Mouse (Mus musculus) embryonic facial prominence, embryonic 15.5 days (tissue): Measurements from ENCODE around the gene Mlph. TPM values are rescaled to one million over a fixed set of nuclear protein-coding genes. Genes with fewer than 3 reads are reported as not detected.

Experiments used
- ATAC-seq: fragments of 200-750 bp; cut with Nextera tagmentation; 2 replicates; pipeline ENCODE4 v1.8.0; 2017; ENCODE audit warnings: low read depth, moderate TSS enrichment; ENCODE audit not compliant: insufficient number of reproducible peaks, low FRiP score, low TSS enrichment
- H3K27ac ChIP-seq: fragments of 300-500 bp; sonication (generic); replicated peaks from 2 replicates; pipeline ENCODE4 v1.5.1; 2015; ENCODE audit warnings: mild to moderate bottlenecking, inconsistent platforms
- H3K27me3 ChIP-seq: fragments of 300-500 bp; sonication (generic); 2 replicates; pipeline ENCODE4 v1.6.1; 2015; ENCODE audit warnings: inconsistent platforms
- H3K36me3 ChIP-seq: fragments of 300-500 bp; sonication (generic); 2 replicates; pipeline ENCODE4 v1.6.1; 2015; ENCODE audit warnings: mild to moderate bottlenecking, inconsistent platforms
- H3K4me1 ChIP-seq: fragments of 300-500 bp; sonication (generic); 2 replicates; pipeline ENCODE4 v1.6.1; 2015; ENCODE audit warnings: inconsistent platforms
- H3K4me2 ChIP-seq: fragments of 300-500 bp; sonication (generic); replicated peaks from 2 replicates; pipeline ENCODE4 v1.6.1; 2015; ENCODE audit warnings: mild to moderate bottlenecking, inconsistent platforms
- H3K4me3 ChIP-seq: fragments of 300-500 bp; sonication (generic); replicated peaks from 2 replicates; pipeline ENCODE4 v1.5.1; 2015; ENCODE audit warnings: mild to moderate bottlenecking, inconsistent platforms
- H3K9ac ChIP-seq: fragments of 300-500 bp; sonication (generic); 2 replicates; pipeline ENCODE4 v1.6.1; 2015; ENCODE audit warnings: inconsistent platforms
- H3K9me3 ChIP-seq: fragments of 300-500 bp; sonication (generic); replicated peaks from 2 replicates; pipeline ENCODE4 v1.6.1; 2016; ENCODE audit warnings: inconsistent platforms
- WGBS: fragments of 180-500 bp; shearing (Covaris S2); methylation state at CpG from one replicate; pipeline ENCODE4 v1.1.7; 2015; 5-methylcytosine and 5-hydroxymethylcytosine counted together
- polyA plus RNA-seq: library from polyadenylated mRNA; unstranded; fragments of >200 nt; fragmentation: Nextera tagmentation; extraction: Ambion mirVana; gene quantifications from 2 replicates; pipeline ENCODE4 v1.2.1, GENCODE M21; 2015

The Mlph gene
- polyA plus RNA-seq, 1 experiment from 2014 or later, result 1.7 TPM

GRCm38 (mm10) chr1:90997641-90998040, 82.8 kb downstream of the Mlph start:
- H3K9me3 ChIP-seq, result no peaks in the 10 kb centered on the region
- H3K27me3 ChIP-seq, result no peaks in the 10 kb centered on the region
- peak overlapping the region; percentile 75 for H3K4me3 ChIP-seq
- H3K4me2 ChIP-seq, result peak overlapping the region; percentile 93; the same call in 1 of the 2 replicates
- H3K9ac ChIP-seq, result no peak overlapping the region
- no peak overlapping the region for H3K27ac ChIP-seq
- 82% methylated on average over 5 of the region's 5 CpGs for WGBS
- H3K36me3 ChIP-seq, result no peaks in the 10 kb centered on the region
- peaks cover 33% of the 10 kb centered on the region for H3K4me1 ChIP-seq
- ATAC-seq, result no peak

DNA sequence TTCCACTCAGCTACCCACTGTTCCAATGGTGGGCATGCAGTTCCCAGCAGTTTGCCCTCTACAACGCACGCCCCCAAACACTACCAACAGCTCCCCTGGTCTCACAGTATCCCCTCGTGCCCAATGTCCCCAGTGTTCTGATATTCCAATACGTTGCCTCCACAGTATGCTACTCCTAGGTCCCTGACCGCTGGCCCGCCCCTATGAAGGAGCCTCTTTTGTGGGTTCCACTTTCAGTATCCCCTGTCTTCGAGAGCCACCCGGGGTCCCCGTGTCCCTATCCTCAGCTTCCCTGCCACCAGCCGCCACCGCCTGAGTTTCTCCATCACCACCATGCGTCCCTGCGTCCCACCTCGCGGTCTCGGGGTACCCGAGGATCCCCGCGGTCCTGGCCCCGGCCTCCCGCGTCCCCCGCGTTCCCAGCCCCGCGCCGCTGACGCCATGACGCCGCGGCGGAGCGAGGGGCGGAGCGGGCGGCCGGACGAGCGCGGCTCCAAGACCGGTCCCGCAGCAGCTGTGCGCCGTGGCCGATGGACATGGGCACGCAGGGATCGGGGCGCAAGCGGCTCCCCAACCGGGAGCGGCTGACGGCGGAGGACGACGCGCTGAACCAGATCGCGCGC, 83.5 kb downstream of the Mlph start, which contains the start of gene Lrrfip1:
Lrrfip1 (plus strand) TSS at position 470 of the 623 bp plus-strand sequence.
- no peaks in the 10 kb centered on the region for H3K9me3 ChIP-seq
- peak within 1 kb of the TSS; percentile 75 for H3K4me3 ChIP-seq
- peak; percentile 77 for ATAC-seq
- H3K4me1 ChIP-seq, result peaks cover 33% of the 10 kb centered on the region
- 1% methylated on average over 59 of the region's 59 CpGs for WGBS
- H3K9ac ChIP-seq, result peak within 1 kb of the TSS; percentile 73
- H3K4me2 ChIP-seq, result peak within 1 kb of the TSS; percentile 93
- no peaks in the 10 kb centered on the region for H3K36me3 ChIP-seq
- no peaks in the 10 kb centered on the region for H3K27me3 ChIP-seq
- H3K27ac ChIP-seq, result no peak within 1 kb of the TSS; the same call in 1 of the 2 replicates

DNA sequence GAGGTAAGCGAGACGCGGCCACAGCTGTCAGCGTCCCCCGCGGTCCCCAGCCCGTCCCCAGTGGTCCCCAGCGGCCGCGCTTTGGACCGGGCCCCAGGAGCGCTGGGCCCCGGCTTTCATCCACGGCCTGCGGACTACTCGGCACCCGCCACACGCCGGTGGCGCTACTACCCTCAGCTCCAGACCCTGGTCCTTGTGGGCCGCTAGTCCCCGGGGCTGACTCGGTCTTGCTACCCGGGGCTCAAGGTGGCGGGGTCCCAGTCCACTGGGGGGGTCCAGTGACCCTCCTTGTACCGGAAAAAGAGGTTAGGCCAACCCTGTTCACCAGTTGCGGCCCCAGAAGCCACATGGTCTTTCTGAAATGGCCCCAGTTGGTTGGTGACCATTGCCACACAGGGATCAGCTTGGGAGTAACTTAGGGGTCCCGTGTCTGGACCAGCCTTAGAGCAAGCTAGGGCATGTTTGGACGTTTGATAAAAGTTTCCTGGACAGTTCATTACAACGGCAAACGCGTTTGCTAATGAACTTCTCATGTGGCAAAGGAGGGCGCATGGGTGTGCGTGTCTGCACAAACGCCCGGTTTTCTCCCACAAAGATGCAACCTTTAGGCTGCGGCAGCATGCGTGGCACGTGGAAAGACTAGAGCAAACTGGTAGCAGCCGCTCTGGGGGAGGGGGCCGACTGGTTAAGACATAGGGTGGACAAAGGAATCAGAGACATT, 84.2 kb downstream of the Mlph start:
- H3K4me1 ChIP-seq, result peaks cover 33% of the 10 kb centered on the region
- H3K27ac ChIP-seq, result no peak overlapping the region; the same call in 1 of the 2 replicates
- peak overlapping the region; percentile 75 for H3K4me3 ChIP-seq
- H3K36me3 ChIP-seq, result no peaks in the 10 kb centered on the region
- H3K9me3 ChIP-seq, result no peaks in the 10 kb centered on the region
- 1% methylated on average over 41 of the region's 41 CpGs for WGBS
- H3K27me3 ChIP-seq, result no peaks in the 10 kb centered on the region
- ATAC-seq, result peak; percentile 48
- peak overlapping the region; percentile 93 for H3K4me2 ChIP-seq
- H3K9ac ChIP-seq, result peak overlapping the region; percentile 73

DNA sequence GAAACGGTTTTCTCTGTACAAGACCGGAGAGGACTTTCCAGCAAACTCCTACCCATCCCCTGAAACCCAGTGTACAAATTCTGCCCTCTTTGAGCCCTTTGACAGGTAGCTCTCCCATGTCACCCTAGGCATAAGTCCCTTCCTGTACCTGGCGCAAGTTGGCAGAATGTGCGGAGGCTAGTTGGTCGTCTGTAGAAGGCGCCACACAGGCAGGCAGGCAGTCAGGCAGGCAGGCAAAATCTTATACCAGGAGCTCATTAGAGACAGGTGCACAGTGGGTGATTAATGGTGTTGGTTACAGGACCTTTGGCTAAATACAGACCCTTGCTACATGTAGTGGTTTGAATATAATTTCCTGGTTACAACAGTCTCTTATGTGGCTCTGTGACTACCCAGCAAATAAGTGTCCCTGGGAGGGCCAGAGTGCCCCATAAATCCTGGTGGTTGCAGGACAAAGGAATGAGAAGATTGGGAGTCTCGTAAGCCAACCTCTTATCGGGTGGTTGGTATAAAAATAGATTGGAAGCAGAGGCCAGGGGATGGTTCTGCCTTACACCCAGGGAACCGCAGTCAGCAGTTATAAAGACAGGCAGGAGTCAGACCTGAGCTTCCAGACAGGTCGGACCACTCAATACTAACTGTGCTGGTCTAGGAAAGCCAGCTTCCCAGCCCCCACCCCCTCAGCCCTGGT, 85.2 kb downstream of the Mlph start:
- Histone ChIP-seq H3K4me3 (peak overlapping the region; percentile 75), H3K9me3 (no peaks in the 10 kb centered on the region), H3K27me3 (no peaks in the 10 kb centered on the region), H3K36me3 (no peaks in the 10 kb centered on the region), H3K4me1 (peaks cover 33% of the 10 kb centered on the region), H3K4me2 (peak overlapping the region; percentile 93), H3K9ac (no peak overlapping the region), H3K27ac (no peak overlapping the region)
- WGBS, result 70% methylated on average over 10 of the region's 10 CpGs
- ATAC-seq, result no peak

Other genes starting within 250 kb of the Mlph start
- 204 and 259 TPM in 2 replicates for gene Col6a3, start 71.1 kb upstream of the Mlph start, polyA plus RNA-seq
- not detected in 2 replicates for gene Prlh, start 38.0 kb downstream of the Mlph start, polyA plus RNA-seq
- 2.4 and 3.1 TPM in 2 replicates for gene Rab17, start 54.6 kb downstream of the Mlph start, polyA plus RNA-seq
- gene Lrrfip1, start 83.7 kb downstream of the Mlph start, polyA plus RNA-seq, result 55.0 and 56.8 TPM in 2 replicates
- gene Rbm44, start 230.0 kb downstream of the Mlph start, polyA plus RNA-seq, result 0.51 and 0.70 TPM in 2 replicates